Mouse (Mus musculus): ENCODE data around the gene Zbtb20.

GRCm38 (mm10) chr16:43341916-43342455 lies 466.3 kb downstream of the Zbtb20 start:
- TF ChIP-seq CTCF (IDR thresholded peaks at IDR 0.05; ENCODE audit: control insufficient read depth, insufficient read depth, insufficient read length) (no peak), MYOD1 (IDR thresholded peaks at IDR 0.05; ENCODE audit: control insufficient read depth, insufficient read length, low read depth) (no peak)

All from C2C12 (cell line).